Mouse (Mus musculus): ENCODE measurements around the gene Zfp444. TPM values are rescaled to one million over a fixed set of nuclear protein-coding genes. Genes with fewer than 3 reads are reported as not detected.
"Not testable (repeated sequence)": the region's sequence is repeated elsewhere in the genome, so short reads cannot be mapped to it uniquely, and the experiment has no call there.

Zfp444 gene
- polyA plus RNA-seq, 1 experiment = 20.2 TPM

- TF ChIP-seq CTCF (IDR thresholded peaks at IDR 0.05; ENCODE audit: extremely low read depth, insufficient read depth, insufficient read length, insufficient replicate concordance) = peak; percentile 84; the same call in 1 of the 2 replicates
- no peak for TF ChIP-seq POLR2A (IDR thresholded peaks at IDR 0.05; ENCODE audit: low read depth, low read length)
- DNase-seq (ENCODE audit: low read depth in 1 of 2, low spot score in 2 of 2) = peak in 1 of 2 experiments; percentile 54
- Histone ChIP-seq H3K36me3 (ENCODE audit: control insufficient read depth, insufficient read depth, low read length) (peaks cover 3% of the 10 kb centered on the region; the same call in 1 of the 2 replicates), H3K27me3 (ENCODE audit: control insufficient read depth, insufficient read depth, low read length) (no peaks in the 10 kb centered on the region), H3K27ac (ENCODE audit: insufficient read depth, low read length) (no peak overlapping the region), H3K4me1 (ENCODE audit: control insufficient read depth, insufficient read depth, insufficient read length) (no peaks in the 10 kb centered on the region), H3K4me3 (ENCODE audit: extremely low read depth, insufficient read depth, insufficient read length) (no peak overlapping the region)
- WGBS = 30% methylated on average over 5 of the region's 5 CpGs
Observed at GRCm38 (mm10) chr7:6194129-6194528, 22.1 kb downstream of the Zfp444 start.

- Histone ChIP-seq H3K27me3 (ENCODE audit: control insufficient read depth, insufficient read depth, low read length) (no peaks in the 10 kb centered on the region), H3K4me3 (ENCODE audit: extremely low read depth, insufficient read depth, insufficient read length) (no peak overlapping the region), H3K27ac (ENCODE audit: insufficient read depth, low read length) (no peak overlapping the region), H3K4me1 (ENCODE audit: control insufficient read depth, insufficient read depth, insufficient read length) (no peaks in the 10 kb centered on the region), H3K36me3 (ENCODE audit: control insufficient read depth, insufficient read depth, low read length) (no peaks in the 10 kb centered on the region)
- no peak for DNase-seq (ENCODE audit: low read depth in 1 of 2, low spot score in 2 of 2)
- WGBS = 52% methylated on average over 2 of the region's 2 CpGs
- TF ChIP-seq CTCF (IDR thresholded peaks at IDR 0.05; ENCODE audit: extremely low read depth, insufficient read depth, insufficient read length, insufficient replicate concordance) (no peak), POLR2A (IDR thresholded peaks at IDR 0.05; ENCODE audit: low read depth, low read length) (no peak)
Observed at GRCm38 (mm10) chr7:6195777-6196176, 23.8 kb downstream of the Zfp444 start.

- Histone ChIP-seq H3K4me1 (ENCODE audit: control insufficient read depth, insufficient read depth, insufficient read length) (no peaks in the 10 kb centered on the region), H3K27ac (ENCODE audit: insufficient read depth, low read length) (no peak within 1 kb of the TSS), H3K4me3 (ENCODE audit: extremely low read depth, insufficient read depth, insufficient read length) (no peak within 1 kb of the TSS), H3K36me3 (ENCODE audit: control insufficient read depth, insufficient read depth, low read length) (no peaks in the 10 kb centered on the region), H3K27me3 (ENCODE audit: control insufficient read depth, insufficient read depth, low read length) (no peaks in the 10 kb centered on the region)
- TF ChIP-seq POLR2A (IDR thresholded peaks at IDR 0.05; ENCODE audit: low read depth, low read length) = no peak
- no peak for TF ChIP-seq CTCF (IDR thresholded peaks at IDR 0.05; ENCODE audit: extremely low read depth, insufficient read depth, insufficient read length, insufficient replicate concordance)
- 61% methylated on average over 3 of the region's 3 CpGs for WGBS
- DNase-seq (ENCODE audit: low read depth in 1 of 2, low spot score in 2 of 2) = no peak
Observed at GRCm38 (mm10) chr7:6196790-6197189, 24.8 kb downstream of the Zfp444 start, which contains the start of gene Galp. Galp (plus strand) TSS chr7:6197090.

- no peaks in the 10 kb centered on the region for H3K36me3 ChIP-seq (ENCODE audit: control insufficient read depth, insufficient read depth, low read length)
- no peaks in the 10 kb centered on the region for H3K27me3 ChIP-seq (ENCODE audit: control insufficient read depth, insufficient read depth, low read length)
- no peak for TF ChIP-seq CTCF (IDR thresholded peaks at IDR 0.05; ENCODE audit: extremely low read depth, insufficient read depth, insufficient read length, insufficient replicate concordance)
- TF ChIP-seq POLR2A (IDR thresholded peaks at IDR 0.05; ENCODE audit: low read depth, low read length) = no peak
- no peak for DNase-seq (ENCODE audit: low read depth in 1 of 2, low spot score in 2 of 2)
- H3K4me3 ChIP-seq (ENCODE audit: extremely low read depth, insufficient read depth, insufficient read length) = no peak overlapping the region
- H3K27ac ChIP-seq (ENCODE audit: insufficient read depth, low read length) = no peak overlapping the region
- no peaks in the 10 kb centered on the region for H3K4me1 ChIP-seq (ENCODE audit: control insufficient read depth, insufficient read depth, insufficient read length)
- WGBS = 79% methylated on average over 3 of the region's 3 CpGs
Observed at GRCm38 (mm10) chr7:6204200-6204599, 32.2 kb downstream of the Zfp444 start.

GRCm38 (mm10) chr7:6213144-6213543, 41.1 kb downstream of the Zfp444 start:
- no peaks in the 10 kb centered on the region for H3K36me3 ChIP-seq (ENCODE audit: control insufficient read depth, insufficient read depth, low read length)
- DNase-seq (ENCODE audit: low read depth in 1 of 2, low spot score in 2 of 2) = peak in 1 of 2 experiments; percentile 9
- H3K4me3 ChIP-seq (ENCODE audit: extremely low read depth, insufficient read depth, insufficient read length) = no peak overlapping the region
- TF ChIP-seq POLR2A (IDR thresholded peaks at IDR 0.05; ENCODE audit: low read depth, low read length) (no peak), CTCF (IDR thresholded peaks at IDR 0.05; ENCODE audit: extremely low read depth, insufficient read depth, insufficient read length, insufficient replicate concordance) (peak; percentile 53; the same call in 1 of the 2 replicates)
- H3K27ac ChIP-seq (ENCODE audit: insufficient read depth, low read length) = no peak overlapping the region
- WGBS = 54% methylated on average over 5 of the region's 5 CpGs
- no peaks in the 10 kb centered on the region for H3K27me3 ChIP-seq (ENCODE audit: control insufficient read depth, insufficient read depth, low read length)
- no peaks in the 10 kb centered on the region for H3K4me1 ChIP-seq (ENCODE audit: control insufficient read depth, insufficient read depth, insufficient read length)

- WGBS = 59% methylated on average over 4 of the region's 4 CpGs
- not testable (repeated sequence) for H3K4me3 ChIP-seq (ENCODE audit: extremely low read depth, insufficient read depth, insufficient read length); H3K27ac ChIP-seq (ENCODE audit: insufficient read depth, low read length); H3K4me1 ChIP-seq (ENCODE audit: control insufficient read depth, insufficient read depth, insufficient read length); H3K27me3 ChIP-seq (ENCODE audit: control insufficient read depth, insufficient read depth, low read length); H3K36me3 ChIP-seq (ENCODE audit: control insufficient read depth, insufficient read depth, low read length); DNase-seq (ENCODE audit: low read depth in 1 of 2, low spot score in 2 of 2)
Observed at GRCm38 (mm10) chr7:6214691-6215090, 42.7 kb downstream of the Zfp444 start.

GRCm38 (mm10) chr7:6220147-6220546, 48.1 kb downstream of the Zfp444 start:
- 57% methylated on average over 3 of the region's 3 CpGs for WGBS
- H3K36me3 ChIP-seq (ENCODE audit: control insufficient read depth, insufficient read depth, low read length) = no peaks in the 10 kb centered on the region

More at GRCm38 (mm10) chr7:6220147-6220546, 48.1 kb downstream of the Zfp444 start:
- TF ChIP-seq POLR2A (IDR thresholded peaks at IDR 0.05; ENCODE audit: low read depth, low read length) (no peak), CTCF (IDR thresholded peaks at IDR 0.05; ENCODE audit: extremely low read depth, insufficient read depth, insufficient read length, insufficient replicate concordance) (no peak)
- Histone ChIP-seq H3K4me3 (ENCODE audit: extremely low read depth, insufficient read depth, insufficient read length) (no peak overlapping the region), H3K4me1 (ENCODE audit: control insufficient read depth, insufficient read depth, insufficient read length) (no peaks in the 10 kb centered on the region), H3K27ac (ENCODE audit: insufficient read depth, low read length) (no peak overlapping the region), H3K27me3 (ENCODE audit: control insufficient read depth, insufficient read depth, low read length) (no peaks in the 10 kb centered on the region)
- DNase-seq (ENCODE audit: low read depth in 1 of 2, low spot score in 2 of 2) = no peak

Data from spleen, adult 2 months (tissue).